In genomic region chr9:118925286-118926110, GRCm38 (mm10) we compare ENCODE assay signal across 8 mouse cellular contexts. TPM values are rescaled to one million over a fixed set of nuclear protein-coding genes. Genes with fewer than 3 reads are reported as not detected.
DNase-seq lines count a peak whose midpoint lies in the region; ATAC-seq lines count a peak whose summit lies in the region.

No protein-coding gene starts in this region.

- intact Hi-C loops in gastrocnemius, postnatal 14 days (cut with DNase I; ENCODE audit: low total_unique reads), result loop anchor here (5.0 kb wide), 1 partner anchor 67 kb away; no protein-coding TSS in a partner anchor
- intact Hi-C loops in left cerebral cortex, postnatal 10 days (cut with DNase I), result loop anchor here (5.0 kb wide), 2 partner anchors 57 to 107 kb away; no protein-coding TSS in a partner anchor

- peak; percentile 85 for ATAC-seq in inflammation-experienced regulatory T-cells, adult 6 months
- ATAC-seq in megakaryocyte progenitor cell, adult 5-6 weeks (replicated peaks; ENCODE audit: poor library complexity), result peak; percentile 72

- peak; percentile 92 to 93 for DNase-seq in adrenal gland, adult 18-20 months (ENCODE audit: low spot score in 2 of 2)
- peak; percentile 98 for DNase-seq in embryo, embryonic 10.5 days (ENCODE audit: low spot score)
- DNase-seq in gastrocnemius, postnatal 14 days, result peak; percentile 97
- peak; percentile 93 to 98 for DNase-seq in left cerebral cortex, postnatal 10 days (ENCODE audit: extremely low spot score in 1 of 2, low spot score in 2 of 2)
- peak; percentile 97 for DNase-seq in right cerebral cortex, postnatal 10 days (ENCODE audit: low spot score in 2 of 2)
- peak; percentile 98 for DNase-seq in urinary bladder, postnatal 14 days (ENCODE audit: low spot score)

RNA-seq across cellular contexts. Expression of gene Ctdspl, which starts 0.8 kb away (rescaled TPM):
- total RNA-seq in adrenal gland, adult 18-20 months (2021), result 10 to 100 TPM; 28.8 to 37.7 TPM
- total RNA-seq in gastrocnemius, postnatal 14 days (2021), result 10 to 100 TPM in 1 of 2 experiments, 1 to 10 TPM in 1; 8.2 to 10.0 TPM
- polyA plus RNA-seq in inflammation-experienced regulatory T-cells, adult 6 months (2017; shearing (Covaris generic)), result 1 to 10 TPM; 1.0 to 1.3 (median 1.3) TPM
- total RNA-seq in left cerebral cortex, postnatal 10 days (2021), result 10 to 100 TPM; 18.6 to 25.5 TPM
- total RNA-seq in megakaryocyte progenitor cell, adult 5-6 weeks (2015), result 16.7 and 19.4 TPM in 2 replicates
- total RNA-seq in megakaryocyte progenitor cell, adult 5-6 weeks (2017), result 7.4 and 8.1 TPM in 2 replicates

Comparison
In these comparisons a context has a peak if more than half of its experiments do, and no peak if none do; other contexts are left out.
1. Peak in every context shown above with its lines: DNase-seq and ATAC-seq.